Mouse (Mus musculus): ENCODE results near the gene Rabgap1l. TPM values are rescaled to one million over a fixed set of nuclear protein-coding genes. Genes with fewer than 3 reads are reported as not detected.

Gene Rabgap1l
- polyA plus RNA-seq, 1 experiment from 2014 or later = 41.7 TPM

- H3K9me3 ChIP-seq (ENCODE audit: control insufficient read depth, low read length) = no peaks in the 10 kb centered on the region
- H3K4me3 ChIP-seq (replicated peaks; ENCODE audit: low read length) = no peak overlapping the region
- no peaks in the 10 kb centered on the region for H3K36me3 ChIP-seq (replicated peaks; ENCODE audit: control insufficient read depth, insufficient read depth)
- H3K4me1 ChIP-seq (replicated peaks; ENCODE audit: control insufficient read depth, insufficient read depth, low read length) = no peaks in the 10 kb centered on the region
- ATAC-seq (ENCODE audit: low FRiP score) (no peak), DNase-seq (ENCODE audit: low spot score) (no peak)
- no peak overlapping the region for H3K27ac ChIP-seq
- H3K9ac ChIP-seq = no peak overlapping the region
- no peaks in the 10 kb centered on the region for H3K27me3 ChIP-seq (ENCODE audit: control insufficient read depth, insufficient read depth, low read length)
- H3K4me2 ChIP-seq (replicated peaks) = no peak overlapping the region
These were observed 421.3 kb downstream of the Rabgap1l start for GRCm38 (mm10) chr1:160371696-160372095.

GRCm38 (mm10) chr1:160370552-160370951 lies 422.5 kb downstream of the Rabgap1l start:
- Histone ChIP-seq H3K36me3 (replicated peaks; ENCODE audit: control insufficient read depth, insufficient read depth) (no peaks in the 10 kb centered on the region), H3K4me3 (replicated peaks; ENCODE audit: low read length) (no peak overlapping the region), H3K9me3 (ENCODE audit: control insufficient read depth, low read length) (no peaks in the 10 kb centered on the region), H3K27me3 (ENCODE audit: control insufficient read depth, insufficient read depth, low read length) (no peaks in the 10 kb centered on the region), H3K9ac (no peak overlapping the region), H3K4me1 (replicated peaks; ENCODE audit: control insufficient read depth, insufficient read depth, low read length) (no peaks in the 10 kb centered on the region), H3K27ac (no peak overlapping the region), H3K4me2 (replicated peaks) (no peak overlapping the region)
- WGBS = 44% methylated on average over 1 of the region's 1 CpGs
- no peak for DNase-seq (ENCODE audit: low spot score)
- no peak; the same call in 1 of the 2 replicates for ATAC-seq (ENCODE audit: low FRiP score)

- ATAC-seq (ENCODE audit: low FRiP score) (no peak), DNase-seq (ENCODE audit: low spot score) (no peak)
- 92% methylated on average over 3 of the region's 3 CpGs for WGBS
- H3K4me1 ChIP-seq (replicated peaks; ENCODE audit: control insufficient read depth, insufficient read depth, low read length) = no peaks in the 10 kb centered on the region
- no peaks in the 10 kb centered on the region for H3K27me3 ChIP-seq (ENCODE audit: control insufficient read depth, insufficient read depth, low read length)
- H3K4me2 ChIP-seq (replicated peaks) = no peak overlapping the region
- H3K4me3 ChIP-seq (replicated peaks; ENCODE audit: low read length) = no peak overlapping the region
- H3K9ac ChIP-seq = no peak overlapping the region
- no peaks in the 10 kb centered on the region for H3K36me3 ChIP-seq (replicated peaks; ENCODE audit: control insufficient read depth, insufficient read depth)
- H3K9me3 ChIP-seq (ENCODE audit: control insufficient read depth, low read length) = no peaks in the 10 kb centered on the region
- no peak overlapping the region for H3K27ac ChIP-seq
These were observed 426.4 kb downstream of the Rabgap1l start for GRCm38 (mm10) chr1:160366615-160367014.

- Histone ChIP-seq H3K27ac (no peak overlapping the region), H3K4me2 (replicated peaks) (no peak overlapping the region), H3K9ac (no peak overlapping the region), H3K4me1 (replicated peaks; ENCODE audit: control insufficient read depth, insufficient read depth, low read length) (0 out of 2 replicates have a peak, but pooled peaks cover 2% of the 10 kb centered on the region), H3K27me3 (ENCODE audit: control insufficient read depth, insufficient read depth, low read length) (no peaks in the 10 kb centered on the region), H3K36me3 (replicated peaks; ENCODE audit: control insufficient read depth, insufficient read depth) (no peaks in the 10 kb centered on the region), H3K9me3 (ENCODE audit: control insufficient read depth, low read length) (no peaks in the 10 kb centered on the region), H3K4me3 (replicated peaks; ENCODE audit: low read length) (no peak overlapping the region)
- ATAC-seq (ENCODE audit: low FRiP score) (no peak), DNase-seq (ENCODE audit: low spot score) (no peak)
These were observed 435.7 kb downstream of the Rabgap1l start for GRCm38 (mm10) chr1:160357268-160357667.

- WGBS = 86% methylated on average over 6 of the region's 6 CpGs
- no peak overlapping the region for H3K27ac ChIP-seq
These were observed 439.1 kb downstream of the Rabgap1l start for GRCm38 (mm10) chr1:160353732-160354455.

GRCm38 (mm10) chr1:160352309-160352708 lies 440.7 kb downstream of the Rabgap1l start:
- DNase-seq (ENCODE audit: low spot score) = no peak

More at GRCm38 (mm10) chr1:160353732-160354455, 439.1 kb downstream of the Rabgap1l start:
- no peak for ATAC-seq (ENCODE audit: low FRiP score)
- no peaks in the 10 kb centered on the region for H3K9me3 ChIP-seq (ENCODE audit: control insufficient read depth, low read length)
- H3K4me3 ChIP-seq (replicated peaks; ENCODE audit: low read length) = no peak overlapping the region
- no peaks in the 10 kb centered on the region for H3K36me3 ChIP-seq (replicated peaks; ENCODE audit: control insufficient read depth, insufficient read depth)
- peaks cover 20% of the 10 kb centered on the region for H3K4me1 ChIP-seq (replicated peaks; ENCODE audit: control insufficient read depth, insufficient read depth, low read length)
- H3K27me3 ChIP-seq (ENCODE audit: control insufficient read depth, insufficient read depth, low read length) = no peaks in the 10 kb centered on the region
- H3K4me2 ChIP-seq (replicated peaks) = no peak overlapping the region
- H3K9ac ChIP-seq = no peak overlapping the region
- no peak for DNase-seq (ENCODE audit: low spot score)

GRCm38 (mm10) chr1:160351880-160352234 lies 441.2 kb downstream of the Rabgap1l start:
- Histone ChIP-seq H3K4me3 (replicated peaks; ENCODE audit: low read length) (peak overlapping the region; percentile 48), H3K9ac (peak overlapping the region; percentile 84), H3K4me2 (replicated peaks) (peak overlapping the region; percentile 59), H3K27ac (peak overlapping the region; percentile 97), H3K9me3 (ENCODE audit: control insufficient read depth, low read length) (no peaks in the 10 kb centered on the region), H3K36me3 (replicated peaks; ENCODE audit: control insufficient read depth, insufficient read depth) (no peaks in the 10 kb centered on the region), H3K27me3 (ENCODE audit: control insufficient read depth, insufficient read depth, low read length) (no peaks in the 10 kb centered on the region), H3K4me1 (replicated peaks; ENCODE audit: control insufficient read depth, insufficient read depth, low read length) (peaks cover 26% of the 10 kb centered on the region)
- peak; percentile 96 for ATAC-seq (ENCODE audit: low FRiP score)
- WGBS = under 1% methylated on average over 10 of the region's 10 CpGs
- DNase-seq (ENCODE audit: low spot score) = peak; percentile 79

More at GRCm38 (mm10) chr1:160352309-160352708, 440.7 kb downstream of the Rabgap1l start:
- peak overlapping the region; percentile 48 for H3K4me3 ChIP-seq (replicated peaks; ENCODE audit: low read length)
- peak overlapping the region; percentile 59 for H3K4me2 ChIP-seq (replicated peaks)
- H3K4me1 ChIP-seq (replicated peaks; ENCODE audit: control insufficient read depth, insufficient read depth, low read length) = peaks cover 26% of the 10 kb centered on the region
- H3K36me3 ChIP-seq (replicated peaks; ENCODE audit: control insufficient read depth, insufficient read depth) = no peaks in the 10 kb centered on the region
- H3K9me3 ChIP-seq (ENCODE audit: control insufficient read depth, low read length) = no peaks in the 10 kb centered on the region
- WGBS = 27% methylated on average over 4 of the region's 4 CpGs
- peak; percentile 61 for ATAC-seq (ENCODE audit: low FRiP score)
- no peaks in the 10 kb centered on the region for H3K27me3 ChIP-seq (ENCODE audit: control insufficient read depth, insufficient read depth, low read length)
- peak overlapping the region; percentile 84 for H3K9ac ChIP-seq
- H3K27ac ChIP-seq = peak overlapping the region; percentile 97

- Histone ChIP-seq H3K4me2 (replicated peaks) (peak overlapping the region; percentile 59), H3K4me3 (replicated peaks; ENCODE audit: low read length) (peak overlapping the region; percentile 48), H3K9ac (peak overlapping the region; percentile 84), H3K4me1 (replicated peaks; ENCODE audit: control insufficient read depth, insufficient read depth, low read length) (peaks cover 26% of the 10 kb centered on the region), H3K36me3 (replicated peaks; ENCODE audit: control insufficient read depth, insufficient read depth) (no peaks in the 10 kb centered on the region), H3K9me3 (ENCODE audit: control insufficient read depth, low read length) (no peaks in the 10 kb centered on the region), H3K27me3 (ENCODE audit: control insufficient read depth, insufficient read depth, low read length) (no peaks in the 10 kb centered on the region), H3K27ac (peak overlapping the region; percentile 97)
- peak; percentile 50 for DNase-seq (ENCODE audit: low spot score)
- peak; percentile 62 for ATAC-seq (ENCODE audit: low FRiP score)
- WGBS = 10% methylated on average over 13 of the region's 13 CpGs
These were observed 441.7 kb downstream of the Rabgap1l start for GRCm38 (mm10) chr1:160351146-160351879.

- Histone ChIP-seq H3K27ac (no peak overlapping the region), H3K36me3 (replicated peaks; ENCODE audit: control insufficient read depth, insufficient read depth) (peaks cover 17% of the 10 kb centered on the region; the same call in 1 of the 2 replicates), H3K27me3 (ENCODE audit: control insufficient read depth, insufficient read depth, low read length) (no peaks in the 10 kb centered on the region), H3K9me3 (ENCODE audit: control insufficient read depth, low read length) (no peaks in the 10 kb centered on the region), H3K9ac (no peak overlapping the region), H3K4me1 (replicated peaks; ENCODE audit: control insufficient read depth, insufficient read depth, low read length) (no peaks in the 10 kb centered on the region), H3K4me2 (replicated peaks) (no peak overlapping the region), H3K4me3 (replicated peaks; ENCODE audit: low read length) (no peak overlapping the region)
- no peak for DNase-seq (ENCODE audit: low spot score)
- 89% methylated on average over 2 of the region's 2 CpGs for WGBS
- ATAC-seq (ENCODE audit: low FRiP score) = no peak
These were observed 452.4 kb downstream of the Rabgap1l start for GRCm38 (mm10) chr1:160340653-160341052.

Measured in hindbrain, embryonic 14.5 days (tissue).